Mouse (Mus musculus) erythroblast, embryonic 14.5 days (primary cell): Measurements from ENCODE around the gene Tex11.

ENCODE experiments used
- GATA1 ChIP-seq: IDR thresholded peaks from 2 replicates; pipeline ENCODE4 v1.6.1; 2012; ENCODE audit warnings: low read length, inconsistent platforms, mixed read lengths
- TAL1 ChIP-seq: IDR thresholded peaks from 3 replicates; pipeline ENCODE4 v1.6.1; 2012; ENCODE audit warnings: low read length, inconsistent platforms, mixed read lengths

DNA sequence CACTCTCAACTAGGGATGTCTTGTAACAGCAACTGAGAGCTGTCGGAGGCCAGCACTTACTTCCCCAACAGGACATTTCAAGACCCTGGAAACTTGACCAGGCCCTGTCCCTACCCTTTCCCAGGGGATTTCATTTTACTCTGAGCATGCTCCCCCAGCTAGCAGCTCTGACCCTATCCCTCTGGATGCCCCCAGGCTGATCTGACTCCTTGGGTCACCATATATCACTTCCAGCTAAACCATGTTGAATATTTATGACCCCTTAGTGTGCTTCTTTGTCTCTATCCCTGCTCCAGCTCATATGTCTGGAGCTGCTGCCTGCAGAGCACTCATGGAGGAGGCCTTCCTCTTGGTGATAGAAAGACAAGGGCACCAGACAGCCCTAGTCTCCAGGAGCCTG is 238.3 kb downstream of the Tex11 start:
- TF ChIP-seq GATA1 (no peak), TAL1 (no peak)
